Mouse (Mus musculus): Measurements from ENCODE around the gene Nbl1. TPM values are rescaled to one million over a fixed set of nuclear protein-coding genes. Genes with fewer than 3 reads are reported as not detected.

The Nbl1 gene
- total RNA-seq (2021), result 10 to 100 TPM; 23.4 to 25.1 TPM
- long read RNA-seq, experiment 1, transcript Nbl1-201 (4 exons, 1,793 nt), result major isoform, 24 of 34 reads
- long read RNA-seq, experiment 1, partial matches to known transcripts, result 1 of 34 reads
- long read RNA-seq, experiment 1, other reads (novel, unspliced or antisense), result 9 of 34 reads
- long read RNA-seq, experiment 2, transcript Nbl1-201 (4 exons, 1,793 nt), result major isoform, 38 of 47 reads
- long read RNA-seq, experiment 2, partial matches to known transcripts, result 5 of 47 reads
- long read RNA-seq, experiment 2, other reads (novel, unspliced or antisense), result 4 of 47 reads

GRCm38 (mm10) chr4:139092356-139093195, at the start of gene Nbl1:
Gene Nbl1 (minus strand): TSS chr4:139092993.
- peak; percentile 80 for DNase-seq

- DNase-seq, result no peak
Measured at GRCm38 (mm10) chr4:139141785-139142184, 49.0 kb upstream of the Nbl1 start.

- DNase-seq, result no peak
Measured at GRCm38 (mm10) chr4:139140267-139140666, 47.5 kb upstream of the Nbl1 start.

GRCm38 (mm10) chr4:139136011-139136410, 43.2 kb upstream of the Nbl1 start:
- DNase-seq, result no peak

- DNase-seq, result no peak
Measured at GRCm38 (mm10) chr4:139133109-139133508, 40.3 kb upstream of the Nbl1 start.

- DNase-seq, result no peak
Measured at GRCm38 (mm10) chr4:139131858-139132672, 39.3 kb upstream of the Nbl1 start.

- DNase-seq, result peak; percentile 97
Measured at GRCm38 (mm10) chr4:139130701-139131549, 38.1 kb upstream of the Nbl1 start, which contains the start of gene Minos1. Gene Minos1 (minus strand): TSS chr4:139131113.

GRCm38 (mm10) chr4:139129806-139130700, 37.3 kb upstream of the Nbl1 start:
- DNase-seq, result no peak

GRCm38 (mm10) chr4:139126475-139126874, 33.7 kb upstream of the Nbl1 start:
- DNase-seq, result no peak

- DNase-seq, result no peak
Measured at GRCm38 (mm10) chr4:139124940-139125339, 32.1 kb upstream of the Nbl1 start.

- no peak for DNase-seq
Measured at GRCm38 (mm10) chr4:139122557-139122956, 29.8 kb upstream of the Nbl1 start.

- DNase-seq, result no peak
Measured at GRCm38 (mm10) chr4:139120998-139121397, 28.2 kb upstream of the Nbl1 start.

- no peak for DNase-seq
Measured at GRCm38 (mm10) chr4:139120281-139120814, 27.6 kb upstream of the Nbl1 start.

- no peak for DNase-seq
Measured at GRCm38 (mm10) chr4:139116356-139117063, 23.7 kb upstream of the Nbl1 start.

- no peak for DNase-seq
Measured at GRCm38 (mm10) chr4:139115721-139116120, 22.9 kb upstream of the Nbl1 start.

- no peak for DNase-seq
Measured at GRCm38 (mm10) chr4:139112482-139112881, 19.7 kb upstream of the Nbl1 start.

- DNase-seq, result no peak
Measured at GRCm38 (mm10) chr4:139111421-139111820, 18.6 kb upstream of the Nbl1 start.

GRCm38 (mm10) chr4:139110858-139111257, 18.1 kb upstream of the Nbl1 start:
- no peak for DNase-seq

- DNase-seq, result no peak
Measured at GRCm38 (mm10) chr4:139105453-139105852, 12.7 kb upstream of the Nbl1 start.

Measured in gastrocnemius, postnatal 25 days (tissue).